1 mouse cellular context compared by ENCODE assay signal in genomic region chr7:132551351-132552126, GRCm38 (mm10).
TF ChIP-seq lines count a peak whose summit lies in the region.

No protein-coding gene starts in this region.

TF ChIP-seq in CH12.LX, 34 proteins besides CTCF, POLR2A, EP300 and RAD21 (continued from another document):
- TF ChIP-seq TBP (conservative IDR thresholded peaks at IDR 0.05; ENCODE audit: low read depth, low read length) (0 out of 2 replicates have a peak, but pooled peaks have one; percentile 6), JUND (conservative IDR thresholded peaks at IDR 0.05; ENCODE audit: low read depth, low read length) (0 out of 2 replicates have a peak, but pooled peaks have one; percentile 21), POLR2AphosphoS2 (IDR thresholded peaks at IDR 0.05; ENCODE audit: low read depth, low read length) (no peak), MAX (IDR thresholded peaks at IDR 0.05; ENCODE audit: low read length) (peak; percentile 20; the same call in 1 of the 2 replicates), NRF1 (IDR thresholded peaks at IDR 0.05; ENCODE audit: low read depth, low read length) (peak; percentile 94), SMC3 (IDR thresholded peaks at IDR 0.05; ENCODE audit: low read depth, low read length) (peak; percentile 84), MEF2A (IDR thresholded peaks at IDR 0.05; ENCODE audit: borderline replicate concordance, low read depth, low read length) (no peak)
TF ChIP-seq in CH12.LX: peak in this region for 10.
